Mouse (Mus musculus) adrenal gland, adult 18-20 months (tissue): ENCODE measurements at regions not wholly inside any gene's neighbourhood (a gene's known extent, or its start where the extent isn't known, plus 50 kb on each side); places are given as distances from the start of the nearest gene placed in this dataset.

ENCODE experiments used
- DNase-seq, 2 experiments: peaks; one replicate each; pipeline ENCODE4 v3.0.0; 2021 to 2022; ENCODE audit warnings: low spot score in 2 of 2

DNA sequence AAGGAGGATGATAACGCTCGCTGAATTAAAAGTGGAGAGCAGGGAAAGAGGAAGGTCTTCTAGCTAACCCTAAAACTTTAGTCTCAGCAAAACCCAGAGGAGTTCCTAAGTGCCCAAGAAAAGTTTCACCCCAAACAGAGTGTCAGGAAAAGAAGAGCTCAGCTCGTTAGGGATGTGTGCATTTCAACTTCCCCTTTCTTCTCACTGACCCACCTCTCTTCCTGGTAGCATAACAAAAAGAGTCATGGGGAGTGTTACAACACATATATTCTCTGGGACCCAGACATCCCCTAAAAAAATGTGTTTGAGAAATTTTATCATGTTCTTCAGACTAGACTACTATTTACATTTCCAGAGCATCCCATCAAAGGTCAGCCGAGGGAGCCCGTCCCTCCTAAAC is 432.6 kb downstream of the Mctp2 start:
- DNase-seq, result no peak

DNA sequence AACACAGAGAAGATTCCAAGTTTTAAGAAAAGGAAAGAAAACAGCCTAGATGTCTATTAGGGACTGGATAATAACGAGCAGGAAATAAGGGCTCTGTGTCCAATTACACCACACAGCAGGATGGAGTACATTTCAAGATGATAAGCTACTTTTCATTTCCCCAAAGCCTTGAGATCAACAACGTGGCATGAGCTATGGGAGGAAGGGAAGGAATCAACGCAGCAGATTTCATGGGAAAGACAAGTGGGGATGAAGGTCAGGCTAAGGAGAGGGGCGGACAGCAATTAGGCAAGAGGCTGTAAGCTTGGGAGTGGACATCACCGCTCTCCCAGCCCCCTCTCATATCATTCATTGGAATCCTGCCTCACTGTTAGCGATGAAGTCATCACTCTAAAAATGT is 433.5 kb downstream of the Mctp2 start:
- no peak for DNase-seq

DNA sequence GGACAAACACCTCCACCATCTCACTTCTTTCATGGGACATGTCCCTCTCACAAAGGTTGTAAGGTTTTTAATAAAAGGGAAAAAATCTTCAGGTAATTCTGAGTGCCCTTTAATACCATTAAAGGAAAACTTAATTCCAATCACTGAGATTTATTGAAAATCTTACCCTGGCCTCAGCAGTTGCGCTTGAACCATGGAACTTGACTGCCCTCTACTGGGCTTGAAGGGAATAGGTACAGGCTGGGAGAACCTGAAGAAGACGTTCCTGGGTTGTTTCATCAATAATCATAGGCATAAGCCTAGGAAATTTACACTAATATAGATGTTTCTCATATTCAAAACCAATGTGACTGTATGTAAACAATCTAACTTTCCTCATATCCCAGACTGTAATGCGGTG is 439.3 kb downstream of the Mctp2 start:
- DNase-seq, result peak; percentile 45 to 60

DNA sequence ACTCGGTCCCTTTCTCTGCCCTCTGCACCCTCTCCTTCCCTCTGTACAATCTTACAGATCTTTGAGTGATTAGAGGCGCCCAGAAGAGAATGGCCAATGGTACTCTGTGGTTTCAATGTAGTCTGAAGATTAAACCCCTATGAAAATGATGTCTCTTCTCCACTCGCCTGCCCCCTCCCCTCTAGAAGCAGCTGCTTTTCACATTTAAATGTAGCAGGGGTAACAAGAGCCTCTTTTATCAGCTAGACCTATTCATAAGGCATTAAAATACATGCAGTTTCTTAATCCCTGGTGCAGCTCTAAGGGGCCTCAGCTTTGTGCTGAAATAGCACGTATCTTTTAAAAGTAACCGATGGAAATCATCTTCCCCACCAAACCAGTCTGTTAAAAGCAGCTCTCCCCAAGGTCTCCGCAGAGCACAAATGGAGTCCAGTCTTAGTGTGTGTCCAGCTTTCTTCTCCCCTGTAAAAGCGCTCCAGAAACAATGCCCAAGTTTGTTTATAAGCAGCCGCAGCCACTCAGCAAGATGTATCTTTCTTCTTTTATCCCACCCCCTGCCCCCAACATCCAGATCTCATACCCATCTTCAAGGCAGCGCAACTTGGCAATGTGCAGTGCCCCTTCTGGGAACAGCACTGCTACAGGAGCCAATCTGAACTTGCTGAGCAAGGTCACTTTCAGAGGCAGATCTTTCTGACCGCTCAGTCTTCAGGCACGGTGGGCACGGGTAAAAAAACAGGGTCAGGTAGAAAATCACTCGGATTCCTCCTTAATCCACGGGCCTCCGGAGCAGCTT is 440.8 kb downstream of the Mctp2 start:
- no peak for DNase-seq

DNA sequence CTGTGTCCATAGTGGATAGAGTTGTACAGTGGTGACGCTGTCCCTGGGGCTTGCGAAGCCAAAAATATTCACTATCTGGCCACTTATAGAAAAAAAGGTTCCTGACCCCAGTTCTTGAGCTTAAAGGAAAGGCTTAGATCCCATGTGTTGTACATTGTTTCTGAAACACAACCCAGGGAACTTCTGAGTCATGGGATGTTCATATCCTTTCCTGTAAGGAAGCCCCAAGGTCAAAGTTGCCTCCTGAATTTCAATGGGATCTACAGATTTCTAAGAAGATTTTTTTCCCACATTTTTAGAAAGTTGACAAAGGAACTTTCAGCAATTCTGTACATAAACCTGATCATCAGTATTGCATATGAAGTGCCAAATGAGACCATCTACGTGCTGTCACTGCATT is 453.5 kb downstream of the Mctp2 start:
- DNase-seq, result no peak

DNA sequence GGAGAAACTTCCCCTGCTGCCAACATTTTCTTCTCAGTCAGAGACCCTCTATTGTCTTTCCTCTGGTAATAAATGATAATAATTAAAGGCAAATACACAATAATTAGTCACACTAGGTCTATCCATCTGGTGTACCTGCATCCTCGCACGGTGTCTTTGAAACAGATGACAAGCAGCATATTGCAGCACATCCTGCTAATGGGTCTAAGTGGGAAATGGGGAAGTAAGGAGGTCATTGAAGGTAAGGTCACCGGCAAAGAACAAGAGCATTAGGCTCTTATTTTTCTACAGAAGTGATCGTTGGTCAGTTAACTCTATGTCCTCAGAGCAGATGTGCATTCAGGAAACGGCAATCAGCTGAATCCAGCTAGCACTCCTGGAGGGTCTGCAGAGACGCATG is 457.2 kb downstream of the Mctp2 start:
- no peak for DNase-seq

DNA sequence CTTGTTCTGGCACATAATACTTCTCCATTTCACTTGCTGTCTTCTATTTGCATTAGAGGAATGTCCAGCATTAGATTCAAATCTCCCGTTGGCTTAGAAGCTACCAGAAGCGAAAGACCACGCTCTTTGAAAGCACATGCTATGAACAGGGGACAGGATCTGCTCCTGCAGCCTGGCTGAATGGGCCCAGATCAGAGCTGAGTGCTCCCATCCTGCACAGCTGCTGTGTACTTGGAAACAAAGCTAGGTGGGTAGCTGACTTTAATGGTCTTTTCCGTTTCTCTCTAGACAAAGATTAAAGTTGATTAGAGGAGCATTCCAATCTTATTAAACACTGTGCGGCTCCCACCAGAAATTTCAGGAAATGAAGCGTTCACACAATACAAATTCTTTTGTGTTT is 468.6 kb downstream of the Mctp2 start:
- no peak for DNase-seq

DNA sequence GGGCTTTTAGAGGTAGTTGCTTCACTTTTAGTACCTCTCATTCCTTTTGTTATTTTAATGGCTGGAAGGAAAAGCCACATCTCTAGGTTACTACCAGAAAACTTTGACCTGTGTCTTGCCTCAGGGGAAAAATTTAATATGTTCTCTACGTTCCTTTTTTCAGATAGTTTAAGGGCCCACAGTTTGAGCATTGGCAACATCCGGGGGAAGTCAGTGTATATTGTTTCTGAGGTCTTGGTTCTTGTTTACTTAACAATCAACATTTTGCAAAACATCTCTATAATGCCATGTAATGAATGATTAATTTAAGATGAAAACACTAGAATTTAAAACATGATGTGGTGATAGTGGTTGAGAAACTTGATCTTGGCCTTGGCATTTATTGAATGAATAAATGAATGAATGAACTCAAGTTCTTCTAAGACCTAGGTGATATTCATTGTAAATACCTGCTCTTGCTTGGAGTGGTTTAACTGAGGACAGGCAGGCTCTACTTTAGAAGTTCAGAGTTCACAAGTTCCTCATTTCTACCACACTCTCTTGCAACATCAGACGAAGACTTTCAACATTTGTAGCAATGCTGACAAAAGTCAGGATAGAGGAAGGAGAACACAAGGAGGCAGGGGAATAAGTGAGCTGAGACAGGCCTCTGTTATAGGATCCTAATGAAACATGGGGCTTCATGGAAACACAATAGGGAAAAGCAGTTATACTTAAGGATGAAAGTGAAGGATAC is 474.4 kb downstream of the Mctp2 start:
- DNase-seq, result no peak

DNA sequence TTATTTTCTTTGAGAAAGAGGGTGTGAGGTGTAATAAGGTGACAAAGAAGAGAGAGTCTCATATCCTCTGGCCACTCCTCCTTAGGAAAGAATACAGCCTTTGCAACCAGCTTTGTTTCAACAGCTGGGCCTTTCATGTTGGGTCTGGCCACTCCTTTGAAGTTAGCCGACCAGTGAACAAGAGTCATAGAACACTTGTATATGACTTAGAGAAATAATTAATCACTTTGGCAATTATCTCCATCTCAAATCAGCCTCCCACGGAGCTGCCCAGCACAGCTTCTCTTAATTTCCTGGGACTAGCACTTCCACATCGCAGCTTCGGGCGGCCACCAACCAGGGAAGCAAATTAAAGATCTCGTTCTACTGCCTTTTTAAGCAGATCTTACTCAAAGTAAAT is 476.8 kb downstream of the Mctp2 start:
- no peak for DNase-seq

DNA sequence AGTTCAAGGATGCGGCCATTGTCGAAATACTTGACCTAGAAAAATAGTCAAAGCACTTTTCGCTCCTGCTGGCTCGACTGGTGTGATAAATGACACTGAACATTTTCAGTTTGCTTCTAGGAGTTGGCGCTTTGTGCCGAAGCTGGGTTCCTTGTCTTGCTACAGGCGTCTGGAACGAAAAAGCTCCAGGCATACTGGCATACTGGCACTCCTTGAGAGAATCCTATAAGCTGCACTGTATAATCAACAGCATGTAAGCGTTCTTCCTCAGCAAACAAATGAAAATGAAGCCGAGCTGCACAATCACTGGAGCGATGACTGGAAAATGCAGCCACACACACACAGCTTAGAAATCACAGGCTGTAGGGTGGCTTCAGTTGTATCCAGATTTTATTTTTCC is 464.9 kb upstream of the Gm10295 start:
- no peak for DNase-seq

DNA sequence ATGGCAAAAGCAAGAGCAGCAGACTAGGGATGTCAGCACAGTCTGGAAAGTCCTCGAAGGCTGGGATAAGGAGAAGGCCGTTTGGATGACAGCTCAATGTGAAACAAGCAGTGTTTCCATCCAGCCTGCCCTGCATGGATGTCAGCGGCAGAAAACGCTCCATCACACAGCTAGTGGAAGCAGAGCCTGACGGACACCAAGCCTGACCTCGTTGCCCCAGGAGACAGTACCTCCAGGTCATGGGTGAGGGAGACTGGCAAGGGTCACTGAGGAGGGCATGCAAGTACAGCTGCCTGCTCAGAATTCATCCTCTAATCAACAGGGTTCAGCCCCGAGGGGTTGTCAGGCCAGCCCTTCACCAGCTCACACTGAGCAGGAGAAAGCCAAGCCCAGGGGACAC is 442.9 kb upstream of the Gm10295 start:
- peak in 1 of 2 experiments; percentile 2 for DNase-seq

DNA sequence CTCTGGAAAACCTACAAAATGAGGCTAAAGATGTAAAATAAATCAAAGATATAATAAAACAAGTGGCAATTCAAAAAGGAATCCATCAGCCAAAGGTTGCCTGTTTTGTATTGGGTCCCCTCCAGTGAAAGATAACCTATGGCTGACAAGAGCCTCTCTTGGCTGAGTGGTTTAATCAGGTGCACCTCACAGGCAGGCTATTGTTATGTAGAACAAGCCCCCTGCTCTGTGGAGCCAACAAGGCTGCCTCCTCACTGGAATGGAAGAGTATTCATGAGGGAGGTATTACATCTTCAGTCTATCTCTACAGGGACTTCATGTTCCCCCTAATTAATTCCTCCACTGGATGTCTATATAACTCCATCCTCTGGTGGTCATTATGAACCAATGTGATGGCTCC is 437.1 kb upstream of the Gm10295 start:
- no peak for DNase-seq

DNA sequence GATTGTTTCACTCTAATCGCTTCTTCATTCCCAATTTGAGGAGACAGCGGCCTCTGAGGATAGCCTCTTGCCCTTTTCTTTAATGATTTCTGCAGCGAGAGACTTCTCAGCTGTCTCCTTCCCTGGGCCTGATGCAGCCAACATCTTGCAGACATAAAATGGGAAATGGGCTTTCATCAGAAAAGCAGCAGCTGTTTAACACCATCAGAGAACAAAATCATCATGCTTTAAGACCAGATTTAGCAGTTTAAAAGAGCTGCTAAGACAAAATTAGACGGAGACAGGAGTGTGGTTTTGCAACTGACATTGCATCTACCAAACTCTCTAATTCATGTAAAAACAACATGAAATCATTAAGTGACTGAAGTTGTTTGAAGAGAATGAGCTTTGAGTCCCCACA is 431.2 kb upstream of the Gm10295 start:
- DNase-seq, result no peak

DNA sequence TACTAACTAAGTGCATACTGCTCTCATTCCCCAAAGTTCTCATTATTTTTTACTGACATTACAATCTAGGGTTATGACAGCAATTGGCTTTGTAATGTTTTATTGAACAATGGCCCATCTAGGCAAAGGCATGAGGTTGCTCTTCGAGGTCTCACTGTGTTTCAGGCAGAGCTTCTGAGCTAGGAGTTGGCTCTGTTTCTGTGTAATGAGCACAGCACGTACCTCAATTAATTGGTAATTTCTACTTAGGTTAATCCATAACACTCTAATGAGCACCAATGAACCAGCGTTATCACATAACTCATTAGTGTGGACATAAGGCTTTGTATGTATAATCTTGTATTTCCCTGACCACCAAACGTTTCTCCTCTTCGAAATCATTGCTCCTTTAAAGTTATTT is 398.6 kb upstream of the Gm10295 start:
- DNase-seq, result no peak

DNA sequence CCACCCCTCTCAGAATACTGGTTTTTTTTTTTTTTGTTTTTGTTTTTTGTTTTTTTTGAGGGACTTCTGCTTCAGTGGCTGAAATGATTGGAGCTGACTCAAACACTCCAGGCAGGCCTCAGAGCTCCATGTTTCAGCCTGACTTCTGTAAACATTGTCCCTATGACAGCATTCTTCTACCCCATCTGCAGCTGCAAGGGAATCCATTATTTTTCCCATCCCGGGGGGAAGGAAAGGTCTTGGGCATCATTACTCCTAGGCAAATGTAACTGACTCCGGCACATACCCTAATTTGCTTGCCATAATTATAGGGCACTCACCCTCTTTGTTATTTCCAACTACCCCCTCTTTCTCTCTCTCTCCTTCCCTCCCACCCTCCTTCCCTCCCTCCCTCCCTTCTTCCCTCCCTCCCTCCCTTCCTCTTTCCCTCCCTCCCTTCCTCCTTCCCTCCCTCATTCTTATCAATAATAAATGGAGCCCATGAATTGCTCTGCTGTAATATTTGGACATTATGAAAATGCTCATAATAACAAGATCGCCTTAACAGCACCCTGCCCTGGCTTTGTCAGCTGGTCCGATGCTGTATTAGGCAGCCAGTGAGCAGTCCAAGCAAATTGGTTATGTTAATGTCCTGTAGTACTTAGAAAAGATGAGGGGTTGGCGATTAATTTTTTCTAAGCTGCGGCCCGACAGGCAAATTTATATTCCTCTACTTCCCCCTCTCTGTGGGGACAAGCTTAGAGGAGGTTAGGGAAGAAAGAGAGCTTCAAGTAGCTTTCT is 395.0 kb upstream of the Gm10295 start:
- DNase-seq, result no peak

DNA sequence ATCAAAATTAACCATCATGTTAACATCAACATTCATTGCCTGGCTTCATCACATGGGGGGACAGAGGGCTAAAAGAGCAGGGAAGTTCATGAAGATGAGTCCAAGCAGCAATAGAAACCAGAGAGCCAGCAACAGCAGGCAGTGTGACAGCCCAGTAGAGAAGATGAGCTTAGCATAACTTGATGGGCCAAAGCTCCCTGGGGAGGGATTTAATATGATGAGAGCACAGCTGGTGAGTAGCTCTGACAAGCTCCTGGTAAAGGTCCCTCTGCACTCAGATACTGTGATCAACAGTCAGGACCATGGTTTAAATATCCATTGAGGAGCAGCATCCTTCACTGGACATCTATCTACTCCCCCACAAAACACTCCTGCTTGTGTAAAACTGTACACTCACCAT is 377.2 kb upstream of the Gm10295 start:
- DNase-seq, result no peak

DNA sequence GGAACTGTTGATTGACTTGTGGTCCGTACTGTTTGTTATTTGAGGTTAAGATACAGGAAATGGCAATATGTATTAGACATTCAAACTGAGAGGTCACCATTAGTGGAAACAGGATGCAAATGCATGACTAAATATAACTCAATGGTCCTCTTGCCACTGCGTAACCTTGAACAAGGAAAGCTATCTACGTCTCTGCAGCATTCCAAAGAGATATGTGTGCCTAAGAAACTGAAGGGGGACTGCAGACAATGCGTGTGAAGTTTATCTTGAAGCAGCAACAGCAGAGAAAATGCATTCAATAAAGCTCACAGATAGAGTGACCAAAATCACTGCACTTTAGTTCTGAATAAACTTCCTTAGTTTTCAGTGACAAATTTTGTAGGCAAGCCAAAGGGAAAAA is 356.9 kb upstream of the Gm10295 start:
- no peak for DNase-seq

DNA sequence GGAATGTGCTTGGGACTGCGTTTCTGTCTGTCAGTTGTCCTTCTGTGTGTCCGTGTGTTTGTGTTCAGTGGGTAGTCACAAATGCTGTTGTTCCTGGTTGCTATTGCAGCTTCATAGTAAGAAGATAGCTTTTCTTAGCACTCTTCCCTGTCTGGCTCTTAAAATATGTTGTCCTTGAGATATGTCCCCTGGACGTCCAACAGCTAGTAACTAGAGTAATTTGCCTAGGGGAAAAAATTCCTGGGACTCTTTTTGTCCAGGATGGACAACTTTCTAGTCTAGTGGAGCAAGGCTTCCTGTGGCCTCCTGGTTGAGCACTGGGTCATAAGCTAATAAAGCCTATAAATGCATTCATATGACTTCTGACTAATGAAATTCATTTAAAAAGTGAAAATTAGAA is 354.9 kb upstream of the Gm10295 start:
- no peak for DNase-seq

DNA sequence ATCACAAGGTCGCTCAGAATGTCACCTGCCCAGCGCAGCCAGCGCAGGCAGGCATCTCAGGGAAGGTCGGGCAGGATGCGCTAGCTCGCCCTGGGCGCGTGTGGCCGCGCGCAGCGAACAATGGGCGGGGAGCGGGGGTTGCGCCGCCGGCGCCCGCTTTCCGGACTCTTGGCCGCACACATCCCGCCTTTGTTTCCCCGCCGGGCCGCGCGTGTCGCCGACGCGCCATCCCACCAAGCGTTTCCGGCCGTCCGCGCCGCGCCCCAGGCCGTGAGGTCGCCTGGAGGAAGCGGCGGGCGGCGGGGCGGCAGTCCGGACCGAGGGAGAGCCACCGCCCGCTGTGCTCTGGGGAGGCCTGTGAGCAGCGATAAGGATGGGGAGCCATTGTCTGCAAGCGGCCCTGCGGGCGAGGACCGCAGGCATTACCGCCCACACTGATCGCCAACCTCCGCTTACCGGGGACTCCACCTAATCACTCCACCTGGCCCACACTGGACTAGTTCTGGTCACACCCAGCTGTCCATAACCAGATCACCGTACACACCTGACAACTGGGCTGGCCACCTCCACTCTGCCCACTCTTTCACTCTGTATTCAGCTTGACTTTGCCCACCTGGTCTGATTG is 354.3 kb upstream of the Gm10295 start:
- peak; percentile 34 to 69 for DNase-seq

DNA sequence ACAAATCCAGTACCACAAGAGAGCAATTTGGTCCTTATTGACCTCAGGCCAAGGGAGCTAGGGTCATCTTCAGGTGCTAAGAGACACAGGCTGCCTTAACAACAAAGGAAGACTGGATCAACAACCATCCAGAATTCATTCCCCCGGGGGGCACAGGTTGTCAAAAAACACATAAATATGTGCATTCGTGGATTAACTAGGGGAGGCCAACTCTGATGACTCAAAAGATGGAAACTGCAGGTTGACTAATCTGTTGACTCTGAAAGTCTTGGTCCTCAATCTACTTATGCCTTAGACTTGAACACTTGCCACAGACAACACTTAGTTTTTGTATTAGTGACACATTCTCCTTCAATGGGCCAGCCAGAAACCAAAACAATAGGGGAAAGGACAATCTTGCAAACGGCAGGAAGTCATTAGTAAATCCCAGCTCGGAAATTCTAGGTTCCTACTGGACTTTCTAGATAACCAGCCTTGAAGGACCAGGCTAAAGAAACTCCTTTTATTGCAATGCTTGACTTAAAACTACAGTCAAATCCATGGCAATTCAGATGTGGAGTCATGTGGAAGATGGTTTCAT is 353.5 kb upstream of the Gm10295 start:
- DNase-seq, result no peak
